Mouse (Mus musculus): ENCODE data around the gene Agbl4.

- TF ChIP-seq POLR2A (IDR thresholded peaks at IDR 0.05; ENCODE audit: insufficient read depth, low read depth, low read length) (no peak), CTCF (IDR thresholded peaks at IDR 0.05; ENCODE audit: insufficient read depth, low read depth, low read length) (no peak)
Measured at GRCm38 (mm10) chr4:111307166-111307565, 909.7 kb downstream of the Agbl4 start.

Measured in olfactory bulb, adult 2 months (tissue).